Mouse (Mus musculus) adrenal gland, postnatal 14 days (tissue): ENCODE results near the gene Tmem167b. TPM values are rescaled to one million over a fixed set of nuclear protein-coding genes. Genes with fewer than 3 reads are reported as not detected.
"Not testable (repeated sequence)": the region's sequence is repeated elsewhere in the genome, so short reads cannot be mapped to it uniquely, and the experiment has no call there.

Experiments
- DNase-seq: peaks from one replicate; pipeline ENCODE4 v3.0.0; 2021; ENCODE audit warnings: mixed read lengths
- long read RNA-seq, 2 experiments: library from polyadenylated mRNA; stranded (forward); transcript quantifications; one replicate each; pipeline ENCODE4 v2.0.0; 2021
- total RNA-seq: library from RNA; stranded (reverse); gene quantifications from 2 replicates; pipeline ENCODE4 v1.2.3, GENCODE M21; 2021

Tmem167b gene
- 41.3 and 43.1 TPM in 2 replicates for total RNA-seq
- long read RNA-seq, experiment 1, transcript Tmem167b-201 (3 exons, 2,864 nt), result major isoform, 61 of 71 reads
- long read RNA-seq, experiment 1, partial matches to known transcripts, result 9 of 71 reads
- long read RNA-seq, experiment 1, other reads (novel, unspliced or antisense), result 0 of 71 reads
- long read RNA-seq, experiment 2, transcript Tmem167b-201 (3 exons, 2,864 nt), result major isoform, 42 of 50 reads
- long read RNA-seq, experiment 2, partial matches to known transcripts, result 5 of 50 reads
- long read RNA-seq, experiment 2, other reads (novel, unspliced or antisense), result 0 of 50 reads

DNA sequence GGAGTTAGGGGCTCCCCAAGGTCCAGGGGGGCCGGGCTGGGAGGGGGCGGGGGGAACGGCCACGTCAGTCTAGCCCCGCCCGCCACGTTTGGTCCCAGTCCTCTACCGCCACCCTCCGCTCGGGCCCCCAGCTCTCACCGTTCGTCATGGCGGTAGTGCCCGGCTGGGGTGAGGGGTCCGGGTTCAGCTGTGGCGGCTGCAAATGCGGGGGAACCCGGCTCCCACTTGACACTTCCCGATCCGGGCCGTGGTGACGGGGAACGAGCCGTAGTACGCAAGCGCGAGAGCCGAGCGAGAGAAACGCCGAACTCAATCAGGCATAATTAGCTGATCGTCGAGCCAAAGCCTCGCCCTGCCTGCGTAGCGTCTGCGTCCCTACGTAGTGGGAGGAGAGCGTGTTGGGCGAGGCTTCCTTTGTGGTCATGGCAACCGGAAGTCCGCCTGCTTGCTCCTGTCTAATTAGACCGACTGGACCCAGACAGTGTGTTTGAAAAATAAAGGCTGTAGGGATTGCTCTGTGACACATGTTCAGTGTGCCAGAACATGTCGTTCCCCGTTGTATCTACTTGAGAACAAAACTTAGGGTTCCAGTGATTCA lies at the start of gene Tmem167b:
Gene Tmem167b (minus strand): TSS at position 334 of the 598 bp plus-strand sequence.
- DNase-seq, result peak; percentile 97

DNA sequence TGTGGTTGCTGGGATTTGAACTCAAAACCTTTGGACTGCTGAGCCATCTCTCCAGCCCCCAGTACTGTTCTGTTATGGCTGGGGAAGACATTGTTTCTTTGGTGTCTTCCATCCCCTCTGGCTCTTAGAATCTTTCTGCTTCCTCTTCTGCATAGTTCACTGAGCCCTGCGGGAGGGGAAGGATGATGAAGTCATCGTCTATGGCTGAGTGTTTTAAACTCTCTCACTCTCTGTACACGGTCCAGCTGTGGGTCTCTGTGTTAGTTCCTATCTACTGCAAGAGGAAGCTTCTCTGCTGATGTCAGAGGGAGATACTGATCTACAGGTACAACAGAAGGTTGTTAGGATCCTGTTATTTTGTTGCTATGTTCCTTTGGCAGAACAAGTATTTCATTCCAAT lies 46.6 kb upstream of the Tmem167b start:
- DNase-seq, result no peak

DNA sequence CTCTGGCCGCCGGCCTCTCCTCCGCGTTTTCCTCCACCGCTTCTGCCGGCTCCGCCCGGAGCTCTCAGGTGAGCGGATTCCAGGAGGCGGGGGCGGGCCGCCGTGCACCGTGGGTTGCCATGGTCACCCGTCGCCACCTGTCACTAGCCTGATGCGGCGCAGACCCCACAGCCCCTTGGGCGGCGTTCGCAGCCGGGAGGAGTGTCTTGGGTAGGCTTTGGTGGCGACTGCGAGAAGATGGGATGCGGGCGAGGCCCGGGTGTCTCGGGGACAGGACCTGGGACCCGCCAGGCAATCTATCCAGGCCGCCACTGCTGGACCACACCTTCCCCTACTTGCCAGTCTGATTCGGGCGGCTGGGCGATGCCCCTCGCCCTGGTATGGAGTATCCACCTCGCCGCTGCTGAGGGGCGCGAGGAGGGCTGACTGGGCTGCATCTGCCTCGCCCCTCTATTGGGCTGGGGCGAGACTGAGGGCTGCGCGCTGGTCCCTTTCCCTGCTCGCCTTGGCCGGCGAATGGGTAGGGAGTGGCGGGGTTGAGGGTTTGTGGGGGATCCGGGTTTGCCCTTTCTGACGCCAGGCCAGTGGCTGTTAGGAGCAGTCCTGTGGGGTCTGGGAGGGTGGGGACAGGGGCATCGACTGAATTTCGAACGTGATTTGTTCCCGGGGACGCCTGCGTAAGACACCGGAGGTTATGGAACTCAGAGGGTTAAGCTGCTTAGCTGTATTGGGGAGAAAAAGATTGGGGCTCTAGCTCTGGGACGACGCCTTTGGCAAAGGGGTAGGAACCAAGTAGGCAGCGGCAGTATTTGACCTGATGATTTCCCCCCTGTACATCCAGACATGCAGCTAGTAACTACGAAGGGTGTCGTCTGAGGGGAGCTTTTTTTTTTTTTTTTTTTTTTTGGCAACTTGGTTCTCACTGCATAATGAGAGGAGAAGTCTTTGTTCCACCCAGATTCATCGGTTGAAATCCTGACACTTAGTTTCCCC lies 29.6 kb upstream of the Tmem167b start:
- peak; percentile 36 for DNase-seq

DNA sequence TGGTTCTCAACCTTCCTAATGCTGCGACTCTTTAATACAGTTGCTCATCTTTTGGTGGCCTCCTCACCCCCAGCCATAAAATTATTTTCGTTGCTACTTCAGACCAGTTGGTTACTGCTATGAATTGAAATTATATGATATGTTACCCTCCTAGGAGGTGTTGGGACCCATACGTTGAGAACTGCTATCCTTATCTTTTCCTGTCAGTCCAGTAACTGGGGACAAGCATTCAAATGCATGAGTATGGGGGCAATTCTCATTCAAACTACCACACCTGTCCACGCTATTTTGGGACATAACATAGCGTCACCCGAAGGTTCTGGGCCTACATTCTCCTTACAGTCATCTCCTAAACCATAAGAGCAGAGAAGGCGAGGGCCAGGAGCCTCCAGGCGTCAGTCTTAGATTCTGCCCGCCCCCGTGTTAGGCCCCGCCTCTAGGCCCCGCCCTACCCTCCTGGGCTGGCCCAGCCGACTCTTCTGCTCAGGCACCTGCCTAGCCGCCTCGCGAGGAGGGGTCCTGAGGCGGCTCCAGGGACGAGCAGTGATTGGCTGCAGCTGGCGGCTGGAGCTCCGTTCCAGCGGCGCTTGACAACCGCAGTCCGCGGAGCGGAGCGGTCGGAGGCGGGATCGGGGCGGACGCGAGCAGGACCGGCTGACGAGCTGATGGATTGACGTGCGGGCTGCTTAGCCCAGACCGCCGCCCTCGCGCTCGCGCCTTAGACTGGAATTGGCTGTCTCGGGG lies 28.7 kb upstream of the Tmem167b start, which contains the start of gene Wdr47:
Gene Wdr47 (plus strand): TSS at position 494 of the 744 bp plus-strand sequence.
- peak; percentile 99 for DNase-seq

DNA sequence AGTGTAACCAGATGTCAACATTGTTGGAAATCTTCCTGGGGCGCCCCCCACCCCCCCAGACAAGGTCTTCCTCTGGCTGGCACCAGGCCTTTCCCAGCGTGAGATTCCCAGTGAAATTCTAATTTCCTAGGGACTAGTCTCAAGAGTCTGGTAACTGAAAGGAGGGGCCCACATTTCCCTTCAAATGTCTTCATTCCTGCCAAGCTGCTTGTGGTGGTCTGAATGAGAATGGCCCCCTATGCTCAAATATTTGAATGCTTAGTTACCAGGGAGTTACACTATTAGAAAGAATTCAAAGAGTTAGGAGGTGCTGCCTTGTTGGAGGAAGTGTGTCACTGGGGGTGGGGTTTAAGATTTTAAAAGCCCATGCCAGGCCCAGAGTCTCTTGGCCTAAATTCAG lies 26.2 kb upstream of the Tmem167b start:
- DNase-seq, result no peak

DNA sequence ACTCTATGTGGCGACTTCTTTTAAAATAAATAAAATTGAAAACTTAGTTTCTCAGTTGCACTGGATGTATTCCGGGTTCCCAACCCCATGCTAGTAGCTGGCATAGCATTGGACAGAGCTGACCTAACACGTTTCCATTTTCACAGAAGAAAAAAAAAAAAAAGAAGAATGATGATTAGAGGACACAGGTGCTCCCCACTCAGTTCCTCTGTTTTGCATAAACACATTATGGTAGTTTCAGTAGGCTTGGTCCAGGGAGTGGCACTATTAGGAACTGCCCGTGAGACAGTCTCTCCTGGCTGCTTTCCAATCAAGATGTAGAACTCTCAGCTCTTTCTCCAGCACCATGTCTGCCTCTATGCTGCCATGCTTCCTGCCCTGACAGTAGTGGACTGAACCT lies 22.3 kb upstream of the Tmem167b start:
- no peak for DNase-seq

DNA sequence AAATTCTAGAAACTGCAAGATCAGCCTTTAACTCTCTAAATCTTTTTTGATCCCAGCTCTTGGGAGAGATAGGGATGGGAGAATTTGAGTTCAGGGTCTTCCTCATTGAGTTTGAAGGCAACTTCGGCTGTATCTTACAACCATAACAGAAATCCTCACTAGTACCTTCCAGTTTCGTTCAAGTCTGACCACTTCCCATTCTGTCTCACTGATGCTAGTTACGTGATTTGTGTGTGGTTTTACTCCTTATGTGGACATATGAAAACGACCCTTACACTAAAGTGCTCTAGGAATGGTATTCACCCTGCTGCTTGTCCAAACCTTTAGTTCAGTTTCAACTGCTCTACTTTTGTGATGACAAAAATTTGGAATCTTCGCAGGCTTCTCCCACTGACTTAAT lies 11.8 kb upstream of the Tmem167b start:
- no peak for DNase-seq

DNA sequence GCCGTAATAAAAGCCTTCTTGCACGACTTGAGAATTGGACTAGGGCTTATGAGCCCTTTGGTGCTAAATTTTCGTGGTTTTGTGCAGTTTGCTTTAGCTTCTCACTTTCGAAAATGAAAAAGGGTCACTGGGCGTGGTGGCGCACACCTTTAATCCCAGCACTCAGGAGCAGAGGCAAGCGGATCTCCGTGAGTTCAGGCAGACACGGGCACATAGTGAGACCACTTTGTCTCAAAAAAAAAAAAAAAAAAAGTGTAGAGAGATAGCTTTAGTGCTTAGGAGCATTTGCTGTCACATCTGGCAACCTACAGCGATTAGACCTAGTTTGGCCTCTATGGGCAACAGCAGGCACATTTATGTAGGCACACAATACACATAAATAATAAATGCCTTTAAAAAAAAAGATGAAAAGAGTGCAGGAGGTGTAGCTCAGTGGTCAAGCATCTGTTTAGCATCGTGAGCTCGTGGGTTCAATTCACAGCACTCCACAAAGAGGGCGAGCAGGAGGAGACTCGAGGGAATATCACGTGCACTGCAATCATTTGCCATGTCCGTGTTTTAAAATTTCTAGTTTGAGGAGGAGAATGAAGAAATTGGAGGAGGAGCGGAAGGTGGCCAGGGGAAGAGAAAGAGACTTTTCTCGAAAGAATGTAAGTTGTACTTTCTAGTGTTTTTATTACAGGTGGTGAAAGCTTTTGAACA lies 10.2 kb upstream of the Tmem167b start:
- no peak for DNase-seq

DNA sequence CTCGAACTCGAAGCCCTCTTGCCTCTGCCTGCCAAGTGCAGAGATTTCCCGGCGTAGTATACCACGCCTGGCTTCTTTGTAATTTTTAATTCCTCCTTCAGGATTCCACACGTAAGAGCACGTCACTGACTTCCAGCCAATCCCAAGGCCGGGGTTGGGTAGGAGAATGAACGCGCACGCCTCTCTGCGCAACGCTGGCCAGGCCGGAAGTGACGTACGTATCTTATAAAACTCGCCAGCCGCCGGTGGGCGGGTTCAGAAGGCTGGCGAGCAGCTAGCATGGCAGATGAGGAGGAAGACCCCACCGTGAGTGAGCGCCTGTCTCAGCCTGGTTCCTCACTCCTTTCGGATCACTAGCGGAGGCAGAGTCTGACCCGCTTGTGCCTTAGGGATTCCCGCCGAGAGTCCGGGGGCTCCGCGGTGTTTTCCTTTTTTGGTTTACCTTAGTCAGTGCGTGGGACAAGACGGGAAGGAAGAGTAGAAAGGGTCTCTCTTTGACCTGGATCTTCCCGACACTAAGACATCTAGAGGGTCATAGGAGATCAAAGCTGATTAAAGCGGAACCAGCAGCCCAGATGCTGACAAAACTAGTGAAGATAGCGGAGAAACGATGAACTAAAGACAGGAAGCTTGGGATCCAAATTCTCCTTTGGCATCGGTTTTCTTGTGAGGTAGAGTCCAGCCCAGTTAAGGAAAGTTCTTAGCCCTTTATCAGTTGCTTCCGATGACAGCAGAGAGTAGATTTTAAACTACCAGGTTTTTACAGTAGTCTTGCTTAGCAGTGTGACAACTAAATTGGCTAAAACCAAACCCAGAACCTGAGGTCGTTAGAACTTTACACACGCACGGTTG lies 9.4 kb upstream of the Tmem167b start, which contains the start of gene Taf13:
Gene Taf13 (plus strand): TSS at position 256 of the 852 bp plus-strand sequence.
- peak; percentile 98 for DNase-seq

DNA sequence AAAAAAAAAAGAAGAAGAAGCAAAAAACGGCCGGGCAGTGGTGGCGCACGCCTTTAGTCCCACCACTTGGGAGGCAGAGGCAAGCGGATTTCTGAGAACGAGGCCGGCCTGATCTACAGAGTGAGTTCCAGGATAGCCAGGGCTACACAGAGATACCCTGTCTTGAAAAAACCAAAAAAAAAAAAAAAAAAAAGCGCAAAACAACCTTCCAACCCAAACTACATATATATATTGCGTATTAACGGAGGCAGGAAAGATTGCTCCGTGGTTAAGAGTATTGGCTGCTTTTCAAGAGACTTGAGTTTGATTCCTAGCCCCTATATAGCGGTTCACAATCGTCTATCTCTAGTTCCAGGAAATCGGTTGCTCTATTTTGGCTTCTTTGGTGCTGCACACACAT lies 8.5 kb upstream of the Tmem167b start:
- no peak for DNase-seq

DNA sequence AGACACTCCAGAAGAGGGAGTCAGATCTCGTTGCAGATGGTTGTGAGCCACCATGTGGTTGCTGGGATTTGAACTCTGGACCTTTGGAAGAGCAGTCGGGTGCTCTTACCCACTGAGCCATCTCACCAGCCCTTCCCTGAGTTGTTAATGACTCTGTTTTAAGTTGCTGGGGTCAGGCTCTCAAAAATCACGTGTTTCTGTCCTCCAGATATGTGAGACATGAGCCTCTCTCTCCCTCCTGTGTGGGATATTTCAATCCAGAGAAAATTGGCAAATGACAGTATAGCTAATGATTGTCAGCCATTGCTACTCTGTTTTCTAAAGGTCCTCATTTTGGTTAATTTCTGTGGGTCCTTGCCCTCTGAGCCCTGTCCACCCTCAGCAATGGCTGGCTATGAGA lies 7.4 kb upstream of the Tmem167b start:
- not testable (repeated sequence) for DNase-seq

DNA sequence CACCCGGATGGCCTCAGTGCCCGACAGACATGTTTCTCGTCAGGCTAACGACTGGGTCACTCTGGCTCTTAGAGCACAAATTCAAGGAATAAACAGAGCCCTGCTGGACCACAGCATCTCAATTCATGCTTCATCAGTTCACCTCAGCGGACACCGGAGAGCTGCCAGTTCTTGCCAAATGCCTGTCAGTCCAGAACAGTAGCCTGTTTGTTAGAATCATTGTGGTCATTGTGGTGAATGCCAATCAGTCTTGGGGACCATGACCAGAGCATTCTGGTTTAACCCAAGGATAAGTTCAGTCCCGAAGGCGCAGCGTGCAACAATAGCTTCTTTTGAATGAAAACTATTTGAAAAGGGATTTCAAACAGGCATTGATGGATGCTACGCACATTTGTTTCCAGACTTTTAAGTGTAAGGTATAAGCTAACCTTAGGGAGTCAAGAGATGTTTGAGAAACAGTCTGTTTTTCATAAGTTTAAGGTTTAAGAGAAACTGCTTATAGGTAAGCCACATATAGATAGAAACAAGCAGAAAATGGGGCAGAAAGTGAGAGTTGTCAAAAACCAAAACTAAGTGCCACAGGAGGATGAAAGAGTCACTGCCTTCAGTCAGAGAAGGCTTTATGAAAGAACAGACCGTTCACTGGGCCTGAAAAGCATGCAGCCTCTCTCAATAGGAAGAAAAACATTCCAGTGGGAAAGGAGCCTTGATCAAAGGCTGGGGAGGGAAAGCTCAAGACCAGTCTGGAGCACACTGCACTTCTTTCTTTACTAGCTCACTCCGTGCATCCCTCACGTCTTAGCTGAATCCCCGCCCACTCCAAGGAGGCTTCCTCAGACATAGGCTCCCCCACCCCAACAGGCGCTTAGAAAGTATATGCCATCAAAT lies 6.0 kb upstream of the Tmem167b start:
- DNase-seq, result no peak

DNA sequence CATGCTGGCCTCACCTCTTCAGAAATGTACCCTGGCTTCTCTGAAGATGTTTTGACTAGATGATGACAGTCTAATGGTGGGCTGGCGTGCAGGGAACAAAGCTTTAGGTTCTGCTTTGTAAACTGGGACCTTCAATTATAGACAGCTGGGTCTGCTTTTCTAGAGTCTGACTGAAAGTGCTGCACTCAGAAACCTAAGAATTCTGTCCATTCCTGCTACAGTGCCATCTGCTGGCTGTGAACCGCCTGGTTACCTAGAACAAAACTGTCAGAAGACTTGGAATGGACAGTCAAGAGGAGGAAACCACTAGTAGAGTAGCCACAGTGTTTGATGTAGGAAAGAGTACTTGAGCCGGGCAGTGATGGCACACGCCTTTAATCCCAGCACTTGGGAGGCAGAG lies 1.0 kb upstream of the Tmem167b start:
- peak; percentile 86 for DNase-seq

DNA sequence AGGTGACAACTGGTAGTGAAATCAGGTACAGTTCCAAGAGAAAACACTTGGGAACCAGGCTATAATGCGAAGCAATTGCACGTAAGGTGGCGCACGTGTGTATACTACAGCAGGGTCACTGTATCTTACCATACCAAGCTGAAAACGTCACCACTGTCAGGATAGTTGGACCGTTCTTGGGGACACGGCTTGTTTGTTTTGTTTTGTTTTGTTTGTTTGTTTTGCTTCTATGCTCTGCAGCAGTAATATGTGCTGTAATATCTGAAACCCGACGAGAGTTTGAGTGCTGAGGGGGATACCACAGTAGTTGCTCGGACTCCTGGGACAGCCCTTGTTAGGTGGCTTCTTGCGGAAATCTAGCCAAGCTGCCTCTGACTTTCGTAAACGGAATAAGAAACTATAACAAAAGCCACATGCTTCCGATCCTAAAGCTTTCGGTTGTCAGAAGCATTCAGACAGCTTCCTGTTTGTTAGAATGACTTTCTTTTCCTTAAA lies 558 bp upstream of the Tmem167b start:
- peak; percentile 17 for DNase-seq

DNA sequence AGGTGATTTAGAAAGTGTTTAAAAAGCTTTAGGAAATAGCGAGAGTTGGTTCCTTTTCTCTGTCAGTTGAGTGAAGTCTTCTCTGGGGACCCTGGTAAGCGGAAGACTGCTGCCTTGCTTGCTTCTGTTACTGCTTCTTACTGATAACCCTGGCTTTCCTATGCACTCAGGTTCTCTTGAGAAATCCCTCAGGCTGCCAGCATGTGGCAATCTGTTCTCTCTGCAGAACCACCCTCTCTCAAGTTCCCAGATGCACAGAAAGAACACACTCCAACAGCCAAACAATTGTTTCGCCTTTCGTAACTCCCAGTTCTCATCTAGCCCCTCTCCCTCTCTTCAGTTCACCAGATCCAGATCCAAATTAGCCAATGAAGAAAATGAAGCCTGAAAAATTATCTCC lies 4.4 kb downstream of the Tmem167b start:
- DNase-seq, result no peak

DNA sequence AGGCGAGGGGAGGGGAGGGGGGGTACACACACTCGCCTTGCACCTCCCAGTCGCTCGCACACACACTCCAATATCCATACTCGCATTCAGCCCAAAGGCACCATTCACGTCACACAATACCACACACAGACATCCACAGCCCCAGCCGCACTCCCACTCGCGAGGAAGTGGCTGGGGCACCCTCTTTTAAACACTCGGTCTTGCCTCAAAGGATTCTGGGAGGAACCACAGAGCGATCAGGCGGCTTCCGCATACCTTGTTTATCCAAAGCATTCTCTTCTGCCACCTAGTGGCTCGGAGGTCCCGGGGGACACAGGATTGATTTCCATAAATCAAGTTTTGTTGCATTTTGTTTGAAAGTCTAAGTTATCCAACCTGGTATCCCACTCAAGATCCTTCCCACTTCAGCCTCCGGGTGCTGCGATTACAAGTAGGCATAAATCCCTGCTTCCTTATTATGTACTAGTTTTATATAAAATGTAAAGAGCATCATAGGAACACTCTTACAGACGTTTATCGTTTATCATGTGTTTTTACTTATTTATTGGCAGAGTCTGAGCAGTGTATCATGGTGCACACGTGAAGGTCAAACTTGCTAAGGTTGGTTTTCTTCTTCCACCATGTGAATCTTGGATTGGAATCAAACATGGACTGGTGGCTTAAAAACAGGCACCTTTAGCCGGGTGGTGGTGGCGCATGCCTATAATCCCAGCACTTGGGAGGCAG lies 7.5 kb downstream of the Tmem167b start:
- peak; percentile 96 for DNase-seq

DNA sequence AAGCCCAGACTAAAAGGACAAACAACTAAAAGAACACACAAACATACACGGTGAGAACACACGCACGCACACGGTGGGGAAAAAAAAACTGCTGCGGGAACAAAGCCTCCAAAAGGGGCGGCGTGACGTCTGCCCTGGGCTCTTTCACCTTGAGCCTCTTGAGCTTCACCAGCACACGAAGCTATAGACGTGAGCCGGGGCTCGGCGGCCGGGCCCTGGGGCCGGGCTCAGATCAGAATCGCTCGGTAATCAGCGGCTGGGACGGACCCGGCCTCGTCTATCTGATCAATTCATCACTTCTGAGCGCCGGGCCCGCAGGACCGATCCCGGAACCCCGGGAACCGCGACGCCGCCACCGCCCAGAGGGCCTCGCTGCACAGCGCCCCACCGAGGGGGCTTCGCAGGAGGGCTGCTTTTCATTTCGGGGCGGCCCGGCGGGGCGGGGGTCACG lies 8.1 kb downstream of the Tmem167b start:
- peak; percentile 69 for DNase-seq

DNA sequence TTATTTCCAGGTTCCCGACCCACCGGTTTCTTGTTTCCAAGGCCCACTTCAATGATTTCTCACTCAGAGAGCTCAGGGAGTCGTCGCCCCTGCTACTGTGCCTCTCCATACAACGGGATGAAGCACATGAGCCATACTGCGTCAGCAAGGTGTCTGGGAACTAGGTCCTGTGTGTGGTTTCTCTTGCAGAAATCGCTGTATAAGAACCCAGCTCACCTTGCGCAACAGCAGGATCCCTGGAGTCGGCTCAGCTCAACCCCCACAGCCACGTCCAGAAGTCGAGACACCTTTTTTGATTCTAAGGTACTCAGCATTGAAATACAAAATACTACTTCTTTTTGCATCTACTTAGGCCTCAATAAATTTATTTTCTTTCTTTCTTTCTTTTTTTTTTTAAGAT lies 20.0 kb downstream of the Tmem167b start:
- no peak for DNase-seq
